Mouse (Mus musculus) adrenal gland (tissue): ENCODE results near the gene Serpinb2.

Experiments
- intact Hi-C: fragments of 180-260 bp; cut with DNase I; formaldehyde crosslinking; loops from one replicate; pipeline ENCODE4 v1.15.1; 2025

Serpinb2 gene

DNA sequence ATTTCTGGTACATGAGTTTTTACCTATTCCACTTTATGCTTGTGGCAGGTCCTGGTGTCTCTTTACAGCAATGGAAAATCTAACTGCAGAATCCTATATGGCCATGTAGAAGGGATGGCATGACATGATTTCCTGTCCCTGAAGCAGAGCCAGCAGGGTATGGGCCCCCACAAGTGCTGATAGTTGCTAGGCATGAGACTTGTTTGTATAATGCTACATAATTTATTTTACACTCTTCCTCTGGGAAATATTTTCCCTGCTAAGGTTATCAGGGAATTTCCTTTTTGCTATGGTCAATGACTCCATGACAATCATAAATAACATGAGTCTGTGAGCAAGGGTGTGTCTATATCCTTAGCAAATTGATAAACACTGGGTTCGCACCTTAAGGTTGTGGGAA is 66.3 kb downstream of the Serpinb2 start:
- intact Hi-C loops = no loop called here

GRCm38 (mm10) chr1:107581220-107581619 is 70.0 kb downstream of the Serpinb2 start:
- intact Hi-C loops = no loop called here

GRCm38 (mm10) chr1:107582900-107583299 is 71.7 kb downstream of the Serpinb2 start:
- intact Hi-C loops = no loop called here

- intact Hi-C loops = no loop called here
Observed at GRCm38 (mm10) chr1:107583958-107584376, 72.7 kb downstream of the Serpinb2 start.

DNA sequence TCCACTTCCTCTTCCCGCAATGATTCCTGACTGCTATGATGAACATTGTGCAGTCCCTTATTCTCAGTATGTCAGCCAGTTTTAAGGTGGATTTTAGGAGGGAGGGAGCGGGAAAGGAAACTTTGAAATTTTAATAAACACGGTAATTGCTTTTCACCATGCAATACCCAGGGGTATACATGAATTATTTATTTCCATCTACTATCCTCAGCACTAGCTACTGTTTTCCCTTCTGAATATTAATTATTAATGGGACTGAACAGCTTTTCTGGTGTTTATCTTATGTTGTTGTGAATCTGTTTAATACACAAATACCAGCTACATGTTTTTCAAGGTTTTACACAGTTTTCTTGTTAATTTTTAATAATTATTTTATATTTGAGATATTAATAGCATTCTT is 73.7 kb downstream of the Serpinb2 start:
- intact Hi-C loops = no loop called here
